Mouse (Mus musculus) C2C12 (cell line): ENCODE measurements at regions not wholly inside any gene's neighbourhood (a gene's known extent, or its start where the extent isn't known, plus 50 kb on each side); places are given as distances from the start of the nearest gene placed in this dataset.

Experiments used
- CTCF ChIP-seq: IDR thresholded peaks from one replicate; pipeline ENCODE4 v1.5.1; 2011; ENCODE audit not compliant: control insufficient read depth, insufficient read depth, insufficient read length
- USF1 ChIP-seq: IDR thresholded peaks from one replicate; pipeline ENCODE4 v1.6.1; 2011; ENCODE audit warnings: low read depth, mild to moderate bottlenecking, control low read depth, moderate library complexity

GRCm38 (mm10) chr1:186497333-186497732, 208.5 kb downstream of the Tgfb2 start:
- TF ChIP-seq USF1 (no peak), CTCF (no peak)
